Mouse (Mus musculus) forebrain, embryonic 10.5 days (tissue): Measurements from ENCODE around the gene Itpr1. TPM values are rescaled to one million over a fixed set of nuclear protein-coding genes. Genes with fewer than 3 reads are reported as not detected.

Experiments used
- DNase-seq: peaks from one replicate; pipeline ENCODE4 v3.0.0-alpha.2; 2017; ENCODE audit warnings: low spot score; ENCODE audit errors: extremely low spot score
- H3K27ac ChIP-seq: fragments of 300-500 bp; sonication (generic); 2 replicates; pipeline ENCODE4 v1.5.1; 2016; ENCODE audit warnings: mild to moderate bottlenecking
- H3K27me3 ChIP-seq: fragments of 300-500 bp; sonication (generic); 2 replicates; pipeline ENCODE4 v1.6.1; 2016; ENCODE audit warnings: mild to moderate bottlenecking; ENCODE audit not compliant: poor library complexity, severe bottlenecking
- H3K36me3 ChIP-seq: fragments of 300-500 bp; sonication (generic); replicated peaks from 2 replicates; pipeline ENCODE4 v1.6.1; 2016; ENCODE audit warnings: mild to moderate bottlenecking, moderate library complexity
- H3K4me1 ChIP-seq: fragments of 300-500 bp; sonication (generic); 2 replicates; pipeline ENCODE4 v1.6.1; 2016
- H3K4me3 ChIP-seq: fragments of 300-500 bp; sonication (generic); 2 replicates; pipeline ENCODE4 v1.5.1; 2016; ENCODE audit warnings: mild to moderate bottlenecking, moderate library complexity
- H3K9me3 ChIP-seq: fragments of 300-500 bp; sonication (generic); 2 replicates; pipeline ENCODE4 v1.6.1; 2016; ENCODE audit warnings: mild to moderate bottlenecking, moderate library complexity
- WGBS: fragments of 180-500 bp; shearing (Covaris S2); methylation state at CpG from one replicate; pipeline ENCODE4 v1.1.7; 2016; 5-methylcytosine and 5-hydroxymethylcytosine counted together
- polyA plus RNA-seq: library from polyadenylated mRNA; unstranded; fragments of >200 nt; fragmentation: Nextera tagmentation; extraction: Ambion mirVana; gene quantifications from 2 replicates; pipeline ENCODE4 v1.2.1, GENCODE M21; 2016

Itpr1 gene
- polyA plus RNA-seq, 1 experiment from 2014 or later: 11.6 TPM

DNA sequence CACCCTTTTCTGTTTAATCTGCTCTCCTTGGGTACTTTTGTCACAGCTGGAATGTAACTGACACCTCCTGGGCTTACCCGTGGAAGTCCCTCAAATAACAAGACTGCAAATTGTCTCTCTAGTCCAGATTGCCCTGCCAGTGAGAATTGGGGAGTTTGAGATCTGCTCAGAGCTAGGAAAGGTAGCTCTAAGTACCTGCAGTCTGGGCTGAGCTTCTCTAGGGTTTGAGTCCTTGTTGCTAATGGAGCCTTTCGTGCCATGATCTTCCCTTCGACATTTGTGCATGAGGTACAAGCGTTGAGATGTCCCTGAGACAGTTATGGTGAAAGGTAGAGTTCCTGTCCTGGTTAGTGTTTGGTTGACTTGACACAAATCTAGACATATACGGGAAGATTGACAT is 89.0 kb downstream of the Itpr1 start:
- DNase-seq: no peak
- peaks cover 22% of the 10 kb centered on the region for H3K4me1 ChIP-seq
- WGBS: 83% methylated on average over 5 of the region's 5 CpGs
- H3K27me3 ChIP-seq: no peaks in the 10 kb centered on the region
- no peaks in the 10 kb centered on the region for H3K9me3 ChIP-seq
- H3K36me3 ChIP-seq: no peaks in the 10 kb centered on the region
- no peak overlapping the region for H3K4me3 ChIP-seq
- no peak overlapping the region for H3K27ac ChIP-seq

GRCm38 (mm10) chr6:108303619-108304567 is 91.0 kb downstream of the Itpr1 start:
- no peaks in the 10 kb centered on the region for H3K9me3 ChIP-seq
- no peak overlapping the region for H3K27ac ChIP-seq
- no peaks in the 10 kb centered on the region for H3K36me3 ChIP-seq
- no peak for DNase-seq
- peaks cover 24% of the 10 kb centered on the region for H3K4me1 ChIP-seq
- no peak overlapping the region for H3K4me3 ChIP-seq
- 89% methylated on average over 12 of the region's 12 CpGs for WGBS
- no peaks in the 10 kb centered on the region for H3K27me3 ChIP-seq

DNA sequence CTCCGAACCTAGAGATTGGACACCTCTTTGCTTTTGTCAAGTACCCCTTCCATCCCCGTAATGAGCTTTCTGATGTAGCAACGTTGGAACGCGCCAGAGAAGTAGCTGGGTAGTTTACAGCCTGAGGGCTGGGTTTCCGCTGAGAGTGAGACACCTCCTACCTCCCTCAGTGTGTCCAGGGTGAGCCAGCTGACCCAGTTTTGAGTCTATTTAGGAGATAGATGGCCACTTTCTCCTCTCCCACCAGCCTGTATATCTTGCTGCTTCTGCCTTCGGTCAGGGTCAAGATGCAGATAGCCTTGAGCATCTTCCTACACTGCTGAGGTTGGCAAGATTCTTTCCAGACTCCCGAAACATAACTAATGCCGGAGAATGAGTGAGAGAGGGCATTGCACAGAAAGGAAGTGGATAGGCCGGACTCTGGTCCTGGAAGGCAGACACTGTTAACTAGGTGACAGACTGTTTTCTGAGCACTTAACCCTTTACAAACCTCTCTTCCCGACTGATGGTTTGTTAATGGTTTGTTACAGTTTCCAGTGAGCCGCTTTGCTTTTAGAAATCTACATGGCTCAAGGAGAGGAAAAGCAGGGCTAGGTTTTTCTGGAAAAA is 92.4 kb downstream of the Itpr1 start:
- Histone ChIP-seq H3K4me1 (peaks cover 32% of the 10 kb centered on the region), H3K9me3 (no peaks in the 10 kb centered on the region), H3K27me3 (no peaks in the 10 kb centered on the region), H3K4me3 (no peak overlapping the region), H3K27ac (no peak overlapping the region), H3K36me3 (no peaks in the 10 kb centered on the region)
- no peak for DNase-seq
- 68% methylated on average over 12 of the region's 12 CpGs for WGBS

DNA sequence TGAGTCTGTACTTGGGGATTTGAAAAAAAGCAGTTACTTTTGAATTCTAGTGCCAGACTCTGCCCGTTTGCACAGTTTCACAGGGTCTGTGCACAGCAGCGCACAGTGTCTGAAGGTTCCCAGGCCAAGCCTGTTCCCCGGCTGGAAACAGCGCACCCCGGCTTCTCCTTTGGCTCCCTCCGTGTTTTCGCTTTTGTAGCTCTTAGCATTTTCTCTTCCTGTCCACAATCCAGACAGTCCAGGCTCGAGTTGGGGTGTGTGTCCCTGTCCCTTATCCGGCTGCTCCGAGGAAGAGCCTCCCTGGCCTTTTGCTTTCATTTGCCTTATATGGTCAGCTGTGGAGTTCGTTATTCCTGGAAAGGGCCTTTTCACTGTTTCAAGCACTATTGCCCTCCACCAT is 93.3 kb downstream of the Itpr1 start:
- no peaks in the 10 kb centered on the region for H3K36me3 ChIP-seq
- no peak for DNase-seq
- no peak overlapping the region for H3K4me3 ChIP-seq
- whole genome bisulfite sequencing: 74% methylated on average over 11 of the region's 11 CpGs
- peak overlapping the region; percentile 56; the same call in 1 of the 2 replicates for H3K27ac ChIP-seq
- no peaks in the 10 kb centered on the region for H3K9me3 ChIP-seq
- no peaks in the 10 kb centered on the region for H3K27me3 ChIP-seq
- peaks cover 32% of the 10 kb centered on the region for H3K4me1 ChIP-seq

- Histone ChIP-seq H3K36me3 (no peaks in the 10 kb centered on the region), H3K27me3 (no peaks in the 10 kb centered on the region), H3K4me1 (peaks cover 32% of the 10 kb centered on the region), H3K9me3 (no peaks in the 10 kb centered on the region), H3K4me3 (no peak overlapping the region), H3K27ac (0 out of 2 replicates have a peak overlapping the region, but pooled peaks have one; percentile 56)
- DNase-seq: no peak
- 73% methylated on average over 9 of the region's 9 CpGs for WGBS
Measured at GRCm38 (mm10) chr6:108306910-108307584, 94.2 kb downstream of the Itpr1 start.

GRCm38 (mm10) chr6:108307770-108308169 is 94.9 kb downstream of the Itpr1 start:
- 94% methylated on average over 6 of the region's 6 CpGs for WGBS
- no peaks in the 10 kb centered on the region for H3K36me3 ChIP-seq
- H3K4me3 ChIP-seq: no peak overlapping the region
- no peaks in the 10 kb centered on the region for H3K27me3 ChIP-seq
- peaks cover 32% of the 10 kb centered on the region for H3K4me1 ChIP-seq
- H3K9me3 ChIP-seq: no peaks in the 10 kb centered on the region
- no peak overlapping the region for H3K27ac ChIP-seq
- DNase-seq: no peak

GRCm38 (mm10) chr6:108309391-108310182 is 96.7 kb downstream of the Itpr1 start:
- no peak overlapping the region for H3K27ac ChIP-seq
- H3K36me3 ChIP-seq: no peaks in the 10 kb centered on the region
- H3K27me3 ChIP-seq: no peaks in the 10 kb centered on the region
- DNase-seq: no peak
- no peak overlapping the region for H3K4me3 ChIP-seq
- no peaks in the 10 kb centered on the region for H3K9me3 ChIP-seq
- H3K4me1 ChIP-seq: peaks cover 32% of the 10 kb centered on the region
- 76% methylated on average over 8 of the region's 8 CpGs for WGBS

- no peak overlapping the region for H3K4me3 ChIP-seq
- no peak for DNase-seq
Measured at GRCm38 (mm10) chr6:108313056-108313455, 100.2 kb downstream of the Itpr1 start.

DNA sequence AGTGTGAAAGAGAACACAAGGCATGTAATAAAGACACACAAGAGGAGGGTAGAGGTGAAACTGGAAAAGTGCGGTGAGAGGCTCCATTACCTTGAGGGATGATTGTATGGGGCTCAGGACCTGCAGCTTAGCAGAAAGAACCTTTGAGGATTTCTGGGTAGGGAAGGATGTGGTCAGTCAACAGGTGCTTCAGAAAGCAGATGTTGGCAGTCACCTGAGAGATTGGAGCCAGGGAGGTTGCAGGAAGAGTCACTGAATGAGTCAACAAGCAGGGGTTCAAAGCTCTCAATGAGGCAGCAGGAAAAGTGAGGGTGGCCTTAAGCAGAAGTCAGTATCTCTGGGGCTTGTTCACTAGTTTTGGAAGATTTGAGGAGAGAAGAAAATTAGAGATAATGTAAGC is 101.1 kb downstream of the Itpr1 start:
- DNase-seq: no peak
- Histone ChIP-seq H3K27me3 (no peaks in the 10 kb centered on the region), H3K4me3 (no peak overlapping the region), H3K4me1 (peaks cover 8% of the 10 kb centered on the region; the same call in 1 of the 2 replicates), H3K27ac (no peak overlapping the region), H3K36me3 (no peaks in the 10 kb centered on the region), H3K9me3 (no peaks in the 10 kb centered on the region)
- WGBS: 100% methylated on average over 1 of the region's 1 CpGs

More at GRCm38 (mm10) chr6:108313056-108313455, 100.2 kb downstream of the Itpr1 start:
- no peaks in the 10 kb centered on the region for H3K9me3 ChIP-seq
- H3K36me3 ChIP-seq: no peaks in the 10 kb centered on the region
- 81% methylated on average over 1 of the region's 1 CpGs for WGBS
- peaks cover 8% of the 10 kb centered on the region for H3K4me1 ChIP-seq
- H3K27ac ChIP-seq: no peak overlapping the region
- H3K27me3 ChIP-seq: no peaks in the 10 kb centered on the region

DNA sequence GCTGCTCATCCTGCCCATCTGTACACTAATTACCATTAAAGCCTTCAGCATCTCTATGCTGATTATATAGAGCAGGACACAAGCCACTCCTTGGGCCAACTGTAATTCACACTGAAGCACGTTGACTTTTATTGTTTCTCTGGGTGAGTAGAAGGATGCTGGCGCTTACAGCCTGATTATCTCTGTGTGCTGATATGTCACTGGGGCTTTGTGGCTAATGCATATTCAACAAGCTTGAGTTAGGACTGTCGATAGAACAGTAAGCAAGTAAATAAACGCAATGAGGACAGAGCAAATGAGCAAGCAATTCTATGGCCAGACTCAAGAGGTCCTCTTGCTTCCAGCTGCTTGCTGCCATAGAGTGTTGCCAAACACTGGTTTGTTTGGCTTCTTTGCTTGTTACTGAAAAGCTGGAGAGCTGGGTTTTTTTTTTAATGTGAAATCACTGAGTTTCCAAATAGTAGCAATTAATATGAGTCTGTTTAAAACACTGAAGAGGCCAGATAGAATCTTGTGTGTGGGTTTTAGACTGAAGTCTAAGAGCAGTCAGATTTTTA is 103.5 kb downstream of the Itpr1 start:
- Histone ChIP-seq H3K36me3 (no peaks in the 10 kb centered on the region), H3K4me1 (no peaks in the 10 kb centered on the region; the same call in 1 of the 2 replicates), H3K9me3 (no peaks in the 10 kb centered on the region), H3K4me3 (no peak overlapping the region), H3K27ac (no peak overlapping the region), H3K27me3 (no peaks in the 10 kb centered on the region)
- DNase-seq: no peak
- WGBS: 87% methylated on average over 4 of the region's 4 CpGs

DNA sequence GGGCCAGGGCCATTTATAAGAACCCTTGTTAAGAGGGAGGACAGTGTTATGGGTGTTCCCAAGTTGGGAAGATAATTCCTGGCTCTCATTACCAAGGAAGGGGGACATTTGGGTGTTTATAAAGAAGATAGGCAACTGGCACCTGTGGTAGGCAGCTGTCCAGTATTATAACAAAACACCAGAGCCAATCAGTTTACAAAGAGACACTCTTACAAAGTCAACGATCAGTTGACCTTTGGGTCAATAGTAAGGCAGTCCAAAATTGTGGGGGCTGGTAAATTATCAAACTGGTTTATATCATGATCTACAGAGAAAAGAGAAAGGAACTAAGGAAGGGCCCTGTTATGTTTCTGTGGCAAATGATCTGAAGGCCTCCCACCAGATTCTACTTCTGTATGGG is 104.1 kb downstream of the Itpr1 start:
- H3K4me1 ChIP-seq: no peaks in the 10 kb centered on the region; the same call in 1 of the 2 replicates
- H3K27ac ChIP-seq: no peak overlapping the region
- no peaks in the 10 kb centered on the region for H3K27me3 ChIP-seq
- no peak overlapping the region for H3K4me3 ChIP-seq
- DNase-seq: no peak
- 88% methylated on average over 1 of the region's 1 CpGs for WGBS
- H3K9me3 ChIP-seq: no peaks in the 10 kb centered on the region
- H3K36me3 ChIP-seq: no peaks in the 10 kb centered on the region

- H3K4me3 ChIP-seq: no peak overlapping the region
- H3K4me1 ChIP-seq: no peaks in the 10 kb centered on the region; the same call in 1 of the 2 replicates
- H3K36me3 ChIP-seq: no peaks in the 10 kb centered on the region
- 91% methylated on average over 2 of the region's 2 CpGs for WGBS
- H3K9me3 ChIP-seq: no peaks in the 10 kb centered on the region
- H3K27me3 ChIP-seq: no peaks in the 10 kb centered on the region
- no peak for DNase-seq
- H3K27ac ChIP-seq: no peak overlapping the region
Measured at GRCm38 (mm10) chr6:108321653-108322052, 108.8 kb downstream of the Itpr1 start.
